Mouse (Mus musculus) CD4-positive helper T cell, adult 2 months (primary cell): Measurements from ENCODE around the gene Mul1.
A peak's percentile ranks its signal among the peaks of the same experiment; 100 is the strongest.

ENCODE experiments used
- DNase-seq: peaks from one replicate; pipeline ENCODE4 v3.0.0-alpha.2; 2012; ENCODE audit warnings: low read depth, missing footprints, low spot score

Gene Mul1

GRCm38 (mm10) chr4:138460910-138461309 lies 26.4 kb downstream of the Mul1 start:
- no peak for DNase-seq

- DNase-seq = no peak
Measured at GRCm38 (mm10) chr4:138461471-138461870, 27.0 kb downstream of the Mul1 start.

DNA sequence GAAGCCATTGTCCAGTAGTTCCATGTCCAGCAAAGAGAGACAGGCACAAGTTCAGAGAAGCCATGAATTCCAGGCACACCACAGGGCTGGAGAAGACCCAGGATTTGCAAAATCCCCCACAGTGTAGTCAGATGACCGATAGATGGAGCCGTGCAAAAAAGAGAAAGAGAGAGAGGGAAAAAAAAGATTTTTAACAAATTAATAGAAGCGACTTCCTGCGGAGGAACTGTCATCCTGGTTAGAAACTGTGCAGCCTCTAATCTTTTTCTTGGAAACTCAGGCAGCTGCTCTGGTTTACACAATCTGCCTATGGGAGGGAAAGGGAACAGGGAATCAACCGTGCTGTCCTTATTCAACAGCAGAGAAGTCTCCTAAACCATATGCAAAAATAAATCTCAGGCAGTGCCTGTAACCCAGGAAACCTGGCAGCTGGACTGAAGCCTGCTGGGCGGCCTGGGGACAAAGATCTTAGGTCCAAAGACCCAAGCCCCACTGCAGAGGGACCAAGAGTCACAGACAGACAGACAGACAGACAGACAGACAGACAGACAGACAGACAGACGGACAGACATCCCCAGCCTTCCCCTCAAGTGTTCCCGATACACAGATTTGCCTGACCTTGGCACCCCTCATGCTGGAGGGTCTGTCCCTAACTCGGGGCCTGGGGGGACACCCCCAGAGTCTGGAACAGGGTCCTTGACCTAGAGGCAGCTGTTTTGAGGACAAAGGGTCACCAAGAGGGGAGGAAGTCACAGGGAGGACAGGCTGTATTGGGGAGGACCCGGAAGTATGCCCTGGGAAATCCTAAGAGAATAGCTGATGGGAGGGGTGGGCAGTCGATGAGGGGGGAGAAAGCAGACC lies 28.7 kb downstream of the Mul1 start:
- DNase-seq = no peak

GRCm38 (mm10) chr4:138463832-138464487 lies 29.5 kb downstream of the Mul1 start:
- peak; percentile 75 for DNase-seq

DNA sequence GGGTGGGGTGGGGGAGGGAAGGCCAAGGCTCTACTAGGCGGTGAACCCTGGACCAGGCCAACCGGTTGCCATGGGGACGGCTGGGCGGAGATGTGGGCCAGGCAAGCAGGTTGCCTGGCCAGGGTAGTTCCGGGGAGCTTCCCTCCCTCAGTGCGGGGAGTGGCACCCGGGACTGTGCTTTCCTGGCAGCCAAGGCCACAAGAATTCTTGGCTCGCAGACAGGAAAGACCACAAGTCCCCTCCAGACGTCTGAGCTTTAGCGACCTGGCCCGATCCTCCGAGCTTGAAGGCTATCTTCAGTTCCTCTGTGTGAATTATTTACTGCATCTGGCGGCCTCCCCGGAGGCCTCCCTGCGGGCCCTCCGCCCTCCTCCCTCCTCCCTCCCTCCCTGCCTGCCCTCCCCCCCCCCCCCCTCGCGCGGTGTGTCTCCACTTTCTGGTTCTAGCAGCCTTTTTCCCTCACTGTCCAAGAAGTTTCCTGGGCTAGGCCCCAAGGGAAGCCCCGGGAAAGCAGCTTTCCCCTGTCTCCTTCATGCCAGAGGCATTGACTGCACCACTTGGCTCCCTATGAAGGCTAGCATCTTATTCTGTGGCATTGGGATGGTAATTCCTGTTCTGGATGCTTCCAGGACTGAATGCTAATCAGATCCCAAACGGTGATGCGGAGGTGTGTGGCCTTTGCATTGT lies 30.3 kb downstream of the Mul1 start:
- no peak for DNase-seq

GRCm38 (mm10) chr4:138465446-138465845 lies 31.0 kb downstream of the Mul1 start:
- no peak for DNase-seq

GRCm38 (mm10) chr4:138466690-138467089 lies 32.2 kb downstream of the Mul1 start:
- DNase-seq = no peak

DNA sequence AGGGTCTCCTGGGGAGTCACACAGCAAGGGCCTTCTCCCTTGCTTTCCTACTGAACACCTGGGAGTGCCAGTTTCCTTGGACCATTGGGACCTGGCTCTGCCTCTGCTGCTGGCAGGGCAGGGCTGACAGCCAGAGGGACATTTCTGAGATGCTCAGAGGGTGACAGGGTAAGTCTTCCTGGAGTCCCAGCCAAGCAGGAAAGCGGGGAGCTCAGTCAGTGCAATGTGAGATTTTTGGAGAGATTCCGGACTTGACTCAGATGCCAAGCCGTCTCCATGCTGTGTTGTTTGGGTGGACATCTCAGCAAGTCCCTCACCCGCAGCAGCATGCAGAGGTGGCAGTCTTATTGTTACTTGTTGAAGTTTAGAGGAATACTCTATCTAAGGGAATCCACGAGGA lies 33.0 kb downstream of the Mul1 start:
- no peak for DNase-seq

DNA sequence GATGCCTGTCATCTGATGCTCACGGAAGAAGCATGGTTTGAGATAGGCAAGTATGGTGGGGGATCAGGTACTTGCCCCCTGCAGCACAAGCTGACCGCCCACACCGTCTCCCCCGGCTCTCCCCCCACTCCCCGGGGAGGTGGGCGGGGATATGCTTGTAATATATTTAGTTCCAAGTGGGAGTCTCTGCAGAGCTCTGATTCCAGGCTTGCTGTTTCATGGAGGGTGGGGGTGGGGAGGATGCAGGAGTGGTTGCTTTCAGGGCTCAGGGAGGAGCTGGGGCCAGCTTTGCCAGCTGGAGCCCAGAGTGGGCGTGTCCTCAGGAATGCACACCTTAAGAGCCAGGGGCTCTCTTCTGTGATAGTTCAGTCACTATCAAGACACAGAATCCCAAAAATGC lies 34.6 kb downstream of the Mul1 start:
- no peak for DNase-seq

DNA sequence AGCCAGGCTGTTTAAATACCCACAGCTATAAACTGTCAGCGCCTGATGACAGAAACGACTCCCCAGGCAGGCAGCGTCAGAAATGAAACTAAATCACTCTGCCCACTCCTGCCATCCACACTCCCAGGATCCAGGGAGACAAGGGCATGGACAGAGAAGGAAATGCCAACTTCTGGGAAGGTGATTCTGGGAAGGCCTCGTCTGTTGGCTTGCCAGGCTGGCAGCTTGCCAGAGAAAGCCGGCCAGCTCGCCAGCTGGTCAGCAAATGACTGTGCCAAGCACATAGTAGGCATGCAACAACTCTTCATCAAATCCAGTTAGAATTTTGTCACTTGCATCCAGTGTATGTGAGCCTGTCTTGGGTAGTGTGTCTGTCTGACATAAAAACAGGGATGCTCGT lies 36.8 kb downstream of the Mul1 start:
- no peak for DNase-seq

DNA sequence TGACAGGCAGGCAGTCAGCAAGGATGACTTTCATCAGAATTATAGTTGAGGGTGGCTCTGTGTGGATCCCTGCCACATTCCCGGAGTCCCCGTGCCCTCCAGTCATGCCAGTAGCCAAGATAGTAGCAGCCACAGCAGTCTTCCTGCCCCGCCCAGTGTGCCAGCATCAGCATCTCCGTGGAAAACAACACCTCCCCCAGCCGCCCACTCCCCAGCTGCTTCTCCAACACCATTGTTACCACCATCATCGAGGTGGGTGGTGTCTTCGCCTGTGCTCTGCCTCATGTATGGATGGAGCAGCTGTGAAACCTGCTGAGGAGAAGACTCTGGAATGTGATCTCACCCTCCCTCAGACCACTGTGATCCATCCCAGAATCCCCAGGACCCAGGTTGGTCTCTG lies 45.1 kb downstream of the Mul1 start:
- DNase-seq = no peak

DNA sequence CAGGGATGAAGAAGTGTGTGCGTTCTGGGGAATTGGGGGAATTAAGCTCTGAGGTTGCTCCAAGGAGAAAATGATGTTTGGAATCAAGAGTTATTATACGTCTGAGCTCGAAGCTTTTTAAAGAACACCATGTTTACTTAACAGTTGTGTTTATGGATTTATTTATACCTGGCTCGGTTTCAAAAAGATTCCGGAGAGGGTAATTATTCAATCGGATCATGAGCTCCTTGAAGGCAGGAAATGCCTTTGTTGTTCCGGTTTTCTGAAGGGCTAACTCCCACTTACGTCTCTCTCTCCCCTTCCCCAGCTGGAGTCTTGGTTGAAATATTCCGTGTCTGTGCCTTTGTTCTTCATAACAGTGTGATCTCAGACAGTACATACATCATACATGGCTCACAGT lies 46.5 kb downstream of the Mul1 start:
- DNase-seq = no peak

DNA sequence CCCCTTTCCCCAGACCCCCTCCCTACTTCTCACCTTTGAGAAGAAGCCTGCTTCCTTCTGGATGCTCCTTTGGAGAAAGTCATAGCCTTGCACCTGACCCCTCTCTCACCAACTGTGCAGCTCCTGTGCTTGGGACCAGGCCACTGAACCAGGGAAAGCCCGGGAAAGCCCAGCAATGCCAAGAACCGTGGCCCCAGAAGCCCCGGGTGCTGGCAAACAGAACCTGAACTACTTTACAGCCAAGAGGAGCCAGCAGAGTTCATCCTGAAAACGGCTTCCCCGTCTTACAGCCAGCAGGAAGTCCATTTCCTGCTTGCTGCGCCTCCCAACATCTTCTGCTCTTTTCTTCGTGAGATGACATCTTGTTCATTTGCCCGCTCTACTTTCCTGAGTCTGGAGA lies 48.2 kb downstream of the Mul1 start:
- DNase-seq = no peak

DNA sequence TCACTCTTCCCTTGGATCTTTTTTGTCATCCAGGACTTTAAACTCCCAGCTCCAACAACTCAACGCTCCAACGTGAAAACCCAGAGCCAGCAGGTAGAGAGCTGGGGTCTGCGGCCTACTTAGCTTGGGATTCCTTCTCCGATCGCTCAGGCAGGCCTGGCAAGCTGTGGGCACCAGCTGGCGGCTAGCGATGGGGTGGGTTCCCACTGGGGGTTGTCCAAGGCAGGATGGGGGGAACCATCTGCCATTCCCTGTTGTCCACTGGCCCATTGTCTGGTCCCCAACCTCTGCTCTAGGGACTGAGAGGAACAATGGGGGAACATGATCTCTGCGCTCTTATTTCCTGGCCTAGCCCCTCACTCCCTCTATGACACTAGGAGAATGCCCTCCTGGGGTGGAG lies 53.8 kb downstream of the Mul1 start:
- DNase-seq = no peak

- DNase-seq = no peak
Measured at GRCm38 (mm10) chr4:138491088-138491487, 56.6 kb downstream of the Mul1 start.
